Mouse (Mus musculus): ENCODE results near the gene Dlx6. TPM values are rescaled to one million over a fixed set of nuclear protein-coding genes. Genes with fewer than 3 reads are reported as not detected.

Dlx6 gene
- total RNA-seq, 2 experiments from 2014 or later: not detected

DNA sequence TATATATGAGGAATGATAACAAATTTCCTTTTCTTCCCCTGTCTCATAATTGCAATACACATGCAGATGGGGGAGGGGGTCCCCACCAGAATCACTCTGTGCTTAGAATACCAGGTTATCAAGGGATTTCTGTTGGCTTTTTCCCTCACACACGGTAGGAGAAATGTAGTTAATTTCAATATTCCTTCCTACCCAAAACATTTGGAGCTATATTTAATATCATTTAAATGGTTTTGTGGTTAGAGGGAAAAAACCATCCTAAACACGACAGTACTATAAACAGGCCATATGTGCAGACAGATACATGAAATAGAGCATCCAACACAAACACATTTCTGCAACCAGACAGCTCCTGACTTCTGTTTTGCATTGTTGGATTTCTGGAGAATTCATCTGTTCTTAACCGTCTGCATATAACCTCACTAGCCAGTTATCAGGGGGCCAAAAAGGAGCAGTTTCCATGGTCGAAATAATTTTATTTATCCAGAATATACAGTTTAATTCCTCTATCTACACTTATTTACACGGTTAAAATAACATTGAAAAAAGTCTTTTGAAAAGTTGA is 14.3 kb downstream of the Dlx6 start:
- no peak for DNase-seq

DNA sequence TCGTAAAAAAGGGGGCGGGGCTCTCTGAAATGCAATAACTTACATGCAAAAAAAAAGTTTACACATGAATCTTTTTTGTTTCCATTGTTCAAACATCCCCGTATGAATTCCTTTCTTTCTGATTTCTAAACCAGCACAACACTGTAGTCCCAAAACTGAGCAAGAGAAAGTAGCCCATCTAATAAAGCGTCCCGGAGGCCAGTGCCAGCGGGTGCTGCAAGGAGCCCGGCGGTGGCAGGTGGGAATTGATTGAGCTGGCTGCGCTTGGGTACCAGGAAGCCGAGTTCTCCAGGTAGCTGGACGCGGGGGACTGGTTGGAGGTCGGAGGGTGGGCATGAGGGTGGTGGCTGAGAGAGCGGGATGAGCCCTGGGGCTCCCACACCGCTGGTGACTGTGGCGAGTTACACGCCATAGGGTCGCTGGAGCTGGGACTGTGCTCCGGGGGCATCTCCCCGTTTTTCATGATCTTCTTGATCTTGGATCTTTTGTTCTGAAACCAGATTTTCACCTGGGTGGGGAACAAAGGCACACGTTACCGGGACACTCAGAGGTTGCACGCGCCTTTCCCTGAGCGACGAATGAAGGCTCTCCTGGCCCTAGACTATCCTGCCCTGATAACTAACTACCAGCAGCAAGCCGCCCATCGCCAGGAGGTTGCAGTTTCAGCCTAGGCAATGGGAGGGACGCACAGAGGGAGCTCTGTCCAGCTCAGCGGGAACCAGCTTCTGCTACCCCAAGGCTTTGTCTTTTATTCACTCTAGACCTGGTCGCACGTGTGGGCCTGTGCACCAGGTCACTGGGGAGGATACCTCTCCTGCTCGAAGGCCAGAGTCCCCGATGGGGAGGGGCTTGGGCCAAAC is 15.1 kb downstream of the Dlx6 start:
- DNase-seq: no peak

DNA sequence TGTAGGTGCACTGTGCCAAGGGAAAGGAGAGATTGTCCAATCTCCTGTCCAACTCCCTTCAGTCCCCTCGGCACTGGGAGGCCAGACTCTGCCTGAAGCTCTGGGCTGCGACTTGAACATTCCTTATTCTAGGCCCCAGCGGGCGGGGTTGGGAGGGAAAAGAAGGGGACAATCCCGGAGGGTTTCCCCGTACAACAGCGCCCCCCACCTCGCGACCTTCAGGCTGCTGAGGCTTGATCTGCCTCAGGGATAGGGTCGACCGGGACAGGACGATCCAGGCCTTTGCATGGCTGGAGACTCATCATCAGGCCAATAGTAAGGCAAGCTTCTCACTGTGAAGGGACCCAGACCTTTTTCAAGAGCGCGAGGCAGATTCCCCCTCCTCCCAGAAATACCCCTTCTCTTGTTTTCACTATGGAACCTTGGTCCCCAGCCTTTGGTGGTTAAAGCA is 15.7 kb downstream of the Dlx6 start:
- no peak for DNase-seq

DNA sequence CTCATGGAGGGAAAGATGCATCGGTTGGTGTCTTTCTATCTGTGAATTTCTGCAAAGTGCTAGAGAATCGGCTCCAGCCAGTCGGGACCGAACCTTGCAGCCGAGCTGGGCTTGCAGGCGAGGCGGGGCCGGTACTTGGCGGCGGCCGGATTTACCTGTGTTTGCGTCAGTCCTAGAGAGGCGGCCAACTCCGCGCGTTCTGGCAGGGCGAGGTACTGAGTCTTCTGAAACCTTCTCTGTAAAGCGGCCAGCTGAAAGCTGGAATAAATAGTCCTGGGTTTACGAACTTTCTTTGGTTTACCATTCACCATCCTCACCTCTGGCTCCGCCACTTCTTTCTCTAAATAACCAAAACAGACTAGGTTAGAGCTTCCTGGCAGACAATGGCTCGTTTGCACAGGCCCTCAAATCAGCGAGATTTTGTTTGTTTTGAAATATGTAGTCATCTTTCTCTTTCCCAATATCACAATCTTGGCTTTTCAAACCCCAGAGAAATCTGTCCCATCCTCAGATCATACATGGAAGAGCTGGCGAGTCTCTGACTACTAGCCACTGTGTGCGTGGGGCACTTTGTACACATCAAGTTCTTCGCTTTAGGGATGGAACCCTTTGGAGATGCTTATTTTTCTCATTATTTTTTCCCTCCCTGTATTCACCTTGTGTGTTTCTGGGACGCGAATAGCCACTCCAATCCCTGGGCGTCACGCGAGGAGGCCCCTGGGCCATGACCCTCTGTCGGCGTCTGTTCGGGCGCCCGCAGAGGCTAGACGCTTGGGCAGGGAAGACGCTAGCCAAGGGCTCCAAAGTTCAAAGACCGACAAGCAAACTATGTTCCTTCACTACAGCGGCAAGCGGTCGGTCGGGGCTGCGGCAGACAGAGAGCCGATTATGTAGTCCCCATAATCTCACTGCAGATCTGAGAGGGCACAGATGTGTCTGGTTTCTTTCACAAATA is 16.5 kb downstream of the Dlx6 start:
- DNase-seq: no peak

DNA sequence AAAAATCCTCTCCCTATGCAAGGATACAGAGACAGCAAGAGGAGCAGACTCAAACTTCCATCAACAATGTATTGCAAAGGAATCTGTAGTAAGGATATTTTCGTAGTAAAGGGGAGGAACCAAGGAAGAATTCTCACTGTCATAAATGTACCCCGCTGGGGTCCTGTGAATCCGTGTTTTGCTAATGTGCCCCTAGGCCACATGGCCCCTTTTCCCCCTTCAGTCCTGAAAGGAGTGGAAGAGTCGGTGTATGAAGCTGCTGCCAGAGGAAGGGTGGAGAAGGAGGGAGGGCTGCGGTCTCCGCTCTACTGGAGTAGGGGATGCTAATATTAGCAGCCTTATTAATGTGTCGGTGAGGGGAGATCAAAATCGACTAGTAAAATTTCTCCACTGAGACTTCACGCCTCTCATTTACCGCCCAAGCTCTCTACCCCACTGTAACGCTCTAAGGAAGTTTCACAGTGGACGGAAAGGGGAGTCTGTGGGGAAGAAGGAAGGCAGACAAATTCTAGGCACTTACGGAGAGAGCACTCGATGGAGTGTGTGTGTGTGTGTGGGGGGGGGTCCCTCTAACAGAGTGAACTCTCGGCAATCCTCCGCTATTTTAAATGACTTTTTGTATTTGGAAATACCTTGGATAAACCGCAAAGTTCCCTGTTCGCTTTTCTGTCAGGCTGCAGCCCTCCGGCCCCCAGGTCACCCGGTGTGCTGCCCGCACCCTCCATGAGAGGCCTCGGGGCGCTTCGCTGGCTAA is 17.4 kb downstream of the Dlx6 start:
- no peak for DNase-seq

DNA sequence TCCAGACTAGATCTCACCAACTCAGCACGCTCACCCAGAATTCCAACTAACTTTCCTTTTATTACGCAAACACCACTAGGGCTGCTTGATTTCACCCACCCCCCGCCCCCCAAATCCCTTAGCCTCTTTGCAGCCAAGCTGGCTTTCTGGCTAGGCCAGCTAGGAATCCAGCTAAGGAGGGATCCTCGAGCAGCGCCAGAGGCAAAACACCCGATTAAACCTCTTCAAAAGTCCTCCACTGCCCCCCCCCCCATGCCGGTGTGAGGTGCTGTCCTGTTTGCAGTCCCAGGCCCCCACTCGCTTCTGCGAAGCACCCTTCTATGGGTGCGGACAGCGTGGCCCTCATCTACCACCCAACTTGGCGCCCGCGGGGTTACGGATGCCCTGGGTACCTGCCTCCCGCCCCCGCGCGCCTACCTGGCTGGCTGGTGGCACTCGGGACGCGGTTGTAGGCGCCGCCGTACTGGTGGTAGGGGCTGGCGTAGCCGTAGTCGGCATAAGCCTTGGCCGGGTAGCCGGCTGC is 18.0 kb downstream of the Dlx6 start:
- DNase-seq: no peak

DNA sequence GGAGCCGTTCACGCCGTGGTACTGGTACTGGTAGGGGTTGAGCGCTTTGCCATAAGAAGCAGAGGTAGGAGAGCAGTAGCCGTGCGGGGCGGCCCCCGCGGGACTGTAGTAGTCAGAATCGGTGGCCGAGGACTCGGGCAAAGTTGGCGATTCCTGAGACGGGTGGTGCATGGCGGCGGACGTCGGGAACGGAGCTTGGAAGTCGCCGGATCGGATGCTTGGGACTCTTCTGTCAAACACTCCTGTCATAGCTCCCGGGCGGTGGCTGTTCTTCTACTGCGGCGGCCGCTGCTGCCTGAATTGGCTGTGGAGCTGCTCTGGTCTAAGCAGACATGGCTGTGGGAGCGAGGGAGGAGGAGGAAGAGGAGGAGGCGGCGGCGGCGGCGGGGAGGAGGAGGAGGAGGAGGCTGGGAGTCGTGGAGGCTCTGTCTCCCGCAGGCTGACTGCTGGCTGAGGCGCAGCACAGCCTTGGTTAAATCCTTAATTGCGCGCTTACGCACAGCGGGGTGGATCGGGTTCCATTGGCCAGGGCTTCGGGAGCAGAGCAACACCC is 18.6 kb downstream of the Dlx6 start, which contains the start of gene Dlx5:
Gene Dlx5, minus strand, starts transcription at position 448 of the 553 bp plus-strand sequence.
- DNase-seq: no peak

DNA sequence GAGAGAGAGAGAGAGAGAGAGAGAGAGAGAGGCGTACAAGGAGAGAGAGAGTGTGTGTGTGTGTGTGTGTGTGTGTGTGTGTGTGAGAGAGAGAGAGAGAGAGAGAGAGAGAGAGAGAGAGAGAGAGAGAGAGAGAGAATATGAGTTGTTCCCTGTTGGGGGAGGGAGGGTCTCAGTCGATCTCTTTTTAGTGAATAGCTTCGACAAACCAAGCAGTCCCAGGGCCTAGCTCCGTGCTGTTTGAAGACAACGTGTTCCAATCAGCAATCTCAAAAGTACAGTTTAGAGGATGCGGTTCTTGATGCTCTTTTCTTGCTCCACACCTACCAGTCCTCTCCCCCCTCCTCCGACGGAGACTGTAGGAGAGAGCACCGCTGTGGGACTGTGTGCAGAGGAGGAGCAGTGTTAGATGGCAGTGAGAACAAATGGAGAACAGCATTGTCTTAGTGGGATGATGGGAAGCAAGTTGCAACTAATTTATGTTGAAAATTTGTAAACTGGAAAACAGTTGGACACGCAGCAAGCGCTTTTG is 19.2 kb downstream of the Dlx6 start:
- DNase-seq: no peak

DNA sequence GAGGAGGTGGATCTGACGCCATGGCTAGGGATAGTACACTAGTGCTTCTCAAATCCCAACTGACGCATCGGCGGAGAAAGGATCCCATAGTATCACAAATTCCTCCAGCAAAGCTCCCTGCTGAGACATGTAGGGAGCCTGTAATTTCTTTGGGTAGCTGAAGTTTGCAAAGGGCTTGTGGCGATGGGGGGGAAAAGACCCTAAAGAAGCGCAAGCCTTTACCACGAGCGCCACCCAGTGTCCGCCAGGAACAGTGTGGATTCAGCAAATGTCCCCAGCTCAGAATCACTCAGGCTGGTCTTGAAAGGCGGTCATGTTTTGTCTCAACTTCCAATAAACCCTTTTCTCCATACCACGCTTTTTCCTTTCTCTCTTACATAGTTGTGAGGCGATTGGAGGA is 21.8 kb downstream of the Dlx6 start:
- peak; percentile 51 to 60 for DNase-seq

DNA sequence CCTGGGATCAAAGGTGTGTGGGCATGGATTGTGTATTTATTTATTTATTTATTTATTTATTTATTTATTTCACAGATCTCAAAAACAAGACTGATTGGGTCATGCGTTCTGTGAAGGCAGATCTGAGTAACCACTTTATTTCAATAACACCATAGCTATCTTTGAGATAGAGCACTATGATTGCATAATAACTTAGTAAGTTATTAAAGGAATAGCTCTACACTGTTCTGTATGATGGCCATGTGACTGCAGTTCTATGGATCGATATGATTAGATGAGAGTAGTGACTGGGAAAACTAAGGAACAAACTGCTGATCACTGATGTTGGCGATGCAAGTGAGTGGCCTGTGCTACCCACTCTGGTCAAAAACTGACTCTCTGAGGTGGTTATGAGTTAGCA is 23.1 kb downstream of the Dlx6 start:
- DNase-seq: no peak

DNA sequence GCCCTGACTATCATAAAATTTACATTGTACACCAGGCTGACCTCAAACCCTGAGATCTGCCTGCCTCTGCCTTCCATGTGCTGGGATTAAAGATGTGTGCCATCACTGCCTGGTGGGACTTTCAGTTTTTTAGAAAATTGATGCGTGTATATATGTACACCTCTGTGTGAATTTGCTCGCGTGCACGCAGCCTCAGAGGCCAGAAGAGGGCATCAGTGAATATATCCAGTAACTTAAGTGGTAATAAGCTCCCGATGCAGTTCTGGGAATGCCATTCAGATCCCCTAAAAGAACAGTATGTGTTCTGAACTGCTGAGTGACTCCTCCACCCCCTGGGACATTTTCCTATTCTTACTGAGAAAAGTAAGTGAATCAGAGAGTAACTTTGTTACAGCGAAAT is 26.9 kb downstream of the Dlx6 start:
- DNase-seq: no peak

DNA sequence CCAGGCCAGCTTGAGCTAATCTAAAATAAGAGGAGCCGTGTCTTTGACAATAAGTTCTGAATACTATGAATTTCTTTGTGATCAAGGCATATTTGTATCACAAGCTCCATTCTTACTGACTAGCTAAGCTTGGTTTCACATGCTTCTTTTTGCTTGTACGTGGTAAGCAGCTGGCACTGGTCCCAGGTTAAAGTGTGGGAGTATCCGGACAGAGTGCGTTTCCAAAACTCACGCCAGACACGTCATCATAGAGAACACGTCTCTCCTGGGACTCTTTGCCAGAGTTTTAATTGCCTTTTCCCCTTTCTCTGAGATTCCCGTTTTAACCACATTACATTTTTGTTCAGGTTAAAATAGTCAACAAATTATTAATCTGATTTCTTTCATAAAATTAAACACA is 46.5 kb downstream of the Dlx6 start:
- DNase-seq: peak; percentile 43 to 57

DNA sequence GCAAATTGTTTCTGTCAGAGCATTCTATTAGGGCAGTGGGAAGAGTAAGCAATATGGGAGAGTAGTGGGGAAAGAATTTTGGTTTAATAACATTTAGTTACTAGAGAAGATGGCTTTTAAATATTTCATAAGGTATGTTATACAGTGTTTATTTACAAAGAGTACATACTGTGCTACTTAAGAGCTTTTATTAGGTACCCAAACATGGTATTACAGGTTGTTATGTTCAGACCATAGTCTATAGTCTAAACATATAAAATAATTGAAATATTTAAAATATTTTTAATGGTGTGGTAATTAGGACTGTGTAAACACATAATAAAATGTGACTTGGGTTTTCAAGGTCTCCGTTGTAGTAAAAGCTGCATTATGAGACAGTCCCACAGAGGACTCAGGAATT is 51.2 kb downstream of the Dlx6 start:
- DNase-seq: no peak

DNA sequence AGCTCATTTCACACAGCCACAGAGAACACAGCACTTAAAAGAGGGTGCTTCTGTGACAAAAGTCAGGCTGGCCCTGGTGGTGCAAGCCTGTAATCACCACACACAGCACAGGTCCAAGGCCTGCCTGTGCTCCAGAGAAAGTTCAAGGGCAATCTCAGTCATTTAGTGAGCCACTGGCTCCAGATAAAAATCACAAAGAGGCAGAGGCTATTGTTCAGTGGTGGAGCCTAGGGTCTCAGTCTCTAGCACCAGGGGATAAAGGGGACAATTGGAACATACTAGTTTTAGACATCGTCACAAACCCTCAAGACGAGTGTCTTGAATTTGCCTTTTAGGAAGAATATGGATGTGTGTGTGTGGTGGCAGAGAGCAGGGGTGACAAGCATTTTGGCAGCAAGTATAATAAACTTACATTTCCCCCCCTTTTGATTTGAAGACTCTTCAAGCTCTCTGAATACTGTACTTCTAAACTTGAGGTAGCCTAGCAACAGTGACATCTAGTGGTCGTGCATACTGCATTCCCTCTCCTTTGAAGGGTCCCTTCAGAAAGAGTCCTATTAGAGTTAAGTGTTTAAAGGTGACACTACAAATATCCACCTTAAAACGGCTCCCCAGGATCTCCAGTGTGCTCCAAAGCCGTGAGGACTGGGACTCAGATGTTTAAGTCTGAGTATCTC is 51.9 kb downstream of the Dlx6 start:
- DNase-seq: peak; percentile 33 to 47

DNA sequence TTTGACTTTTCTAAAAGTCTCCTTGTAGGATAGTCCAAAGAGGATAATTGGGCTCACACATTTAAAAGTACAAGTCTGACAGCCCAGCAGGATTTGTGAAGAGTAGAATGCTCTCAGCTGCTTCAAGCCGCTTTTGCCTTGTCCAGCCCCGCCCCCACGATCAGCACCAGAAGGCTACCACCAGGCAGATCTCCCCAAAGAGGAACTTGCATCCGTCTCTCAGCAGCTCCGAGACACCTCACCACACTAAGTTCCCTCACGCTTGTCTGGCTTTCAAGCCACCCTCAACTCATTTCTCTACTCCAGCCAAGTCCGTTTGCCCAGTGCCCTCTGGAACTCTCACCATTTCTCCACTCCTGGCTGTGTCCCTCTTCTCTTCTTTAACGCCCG is 52.4 kb downstream of the Dlx6 start:
- no peak for DNase-seq

DNA sequence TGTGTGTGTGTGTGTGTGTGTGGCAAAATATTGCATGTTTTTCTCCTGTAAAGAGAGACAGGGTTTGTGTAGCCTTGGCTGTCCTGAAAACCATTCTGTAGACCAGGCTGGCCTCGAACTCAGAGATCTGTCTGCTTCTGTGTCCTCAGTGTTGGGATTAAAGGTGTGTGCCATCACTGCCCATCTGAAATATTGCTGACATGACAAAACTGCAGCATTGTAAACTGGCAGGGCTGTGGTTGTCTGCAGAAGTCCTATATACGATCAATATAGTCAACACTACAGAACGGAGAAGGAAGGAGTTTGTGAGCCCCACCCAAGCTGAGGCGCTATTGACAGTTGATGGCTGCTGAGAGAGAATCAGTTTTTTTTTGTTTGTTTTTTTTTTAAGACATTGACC is 54.2 kb downstream of the Dlx6 start:
- DNase-seq: no peak
